Mouse (Mus musculus): Measurements from ENCODE around the gene Olfm1. TPM values are rescaled to one million over a fixed set of nuclear protein-coding genes. Genes with fewer than 3 reads are reported as not detected.

The Olfm1 gene
- total and polyA plus RNA-seq, 3 experiments = 0.20 to 1.3 (median 0.34) TPM

- no peaks in the 10 kb centered on the region for H3K36me3 ChIP-seq (replicated peaks in 1 of 2; ENCODE audit: control insufficient read depth in 1 of 2, insufficient read depth in 1 of 2, low read length in 1 of 2)
- no peak overlapping the region for H3K27ac ChIP-seq (ENCODE audit: insufficient read depth, low read depth)
- in situ Hi-C loops (cut with MboI; ENCODE audit: low pct_ligation_motif_present, low pct_unique_long_range_greater_than_20kb, low sequenced_read_pairs) = no loop called here
- no peaks in the 10 kb centered on the region for H3K4me1 ChIP-seq (ENCODE audit: control insufficient read depth in 1 of 2, insufficient read depth in 2 of 2)
- no peak for TF ChIP-seq ZNF384 (IDR thresholded peaks at IDR 0.05; ENCODE audit: low read depth, low read length)
- TF ChIP-seq CTCF (conservative IDR thresholded peaks at IDR 0.05 in 1 of 2, IDR thresholded peaks at IDR 0.05 in 1 of 2; ENCODE audit: low read depth in 2 of 2, low read length in 2 of 2) = no peak
- no peak for TF ChIP-seq PAX5 (IDR thresholded peaks at IDR 0.05; ENCODE audit: low read length)
- TF ChIP-seq E2F4 (IDR thresholded peaks at IDR 0.05; ENCODE audit: insufficient replicate concordance, low read depth, low read length) = no peak
- no peak for TF ChIP-seq SIN3A (IDR thresholded peaks at IDR 0.05; ENCODE audit: low read length)
- no peak for TF ChIP-seq ZKSCAN1 (IDR thresholded peaks at IDR 0.05; ENCODE audit: borderline replicate concordance, low read depth, low read length)
- TF ChIP-seq MEF2A (IDR thresholded peaks at IDR 0.05; ENCODE audit: borderline replicate concordance, low read depth, low read length) = no peak
- no peak for TF ChIP-seq TBP (conservative IDR thresholded peaks at IDR 0.05; ENCODE audit: low read depth, low read length)
- no peak for TF ChIP-seq EP300 (IDR thresholded peaks at IDR 0.05; ENCODE audit: low read length)
- no peak for TF ChIP-seq MAX (IDR thresholded peaks at IDR 0.05; ENCODE audit: low read length)
- no peak for TF ChIP-seq MAZ (IDR thresholded peaks at IDR 0.05; ENCODE audit: low read depth, low read length)
- TF ChIP-seq GABPA (IDR thresholded peaks at IDR 0.05; ENCODE audit: insufficient replicate concordance, low read depth, low read length) = no peak
- TF ChIP-seq USF1 (IDR thresholded peaks at IDR 0.05; ENCODE audit: low read depth, low read length) = no peak
- TF ChIP-seq NELFE (IDR thresholded peaks at IDR 0.05; ENCODE audit: low read depth, low read length) = no peak
- no peak for TF ChIP-seq USF2 (conservative IDR thresholded peaks at IDR 0.05; ENCODE audit: low read depth, low read length)
- TF ChIP-seq MAFK (IDR thresholded peaks at IDR 0.05; ENCODE audit: insufficient replicate concordance, low read length) = no peak
- TF ChIP-seq ETS1 (conservative IDR thresholded peaks at IDR 0.05; ENCODE audit: low read depth, low read length) = no peak
- TF ChIP-seq BHLHE40 (IDR thresholded peaks at IDR 0.05; ENCODE audit: low read depth, low read length) = no peak
- no peak for TF ChIP-seq MYC (IDR thresholded peaks at IDR 0.05; ENCODE audit: low read depth, low read length)
- dilution Hi-C loops (cut with MboI; ENCODE audit: extremely low pct_ligation_motif_present, extremely low pct_unique_long_range_greater_than_20kb, low sequenced_read_pairs) = no loop called here
- H3K9ac ChIP-seq (ENCODE audit: insufficient read depth, low read depth) = no peak overlapping the region
- no peak for DNase-seq (ENCODE audit: extremely low read depth)
- H3K27me3 ChIP-seq (replicated peaks) = peaks cover 83% of the 10 kb centered on the region
- H3K4me2 ChIP-seq (ENCODE audit: insufficient read depth, low read depth, poor library complexity, severe bottlenecking) = no peak overlapping the region
- H3K4me3 ChIP-seq (replicated peaks in 1 of 3; ENCODE audit: low read depth in 2 of 3, low read length in 2 of 3, poor library complexity in 1 of 3) = no peak overlapping the region
- peaks cover 7% of the 10 kb centered on the region for H3K9me3 ChIP-seq (replicated peaks; ENCODE audit: low read length)
- H3K79me2 ChIP-seq (replicated peaks; ENCODE audit: control insufficient read depth, extremely low read depth, insufficient read depth, poor library complexity, severe bottlenecking) = no peaks in the 10 kb centered on the region
Observed at GRCm38 (mm10) chr2:28171962-28172361, 20.8 kb upstream of the Olfm1 start.

- in situ Hi-C loops (cut with MboI; ENCODE audit: low pct_ligation_motif_present, low pct_unique_long_range_greater_than_20kb, low sequenced_read_pairs) (no loop called here), dilution Hi-C loops (cut with MboI; ENCODE audit: extremely low pct_ligation_motif_present, extremely low pct_unique_long_range_greater_than_20kb, low sequenced_read_pairs) (no loop called here)
- H3K4me2 ChIP-seq (ENCODE audit: insufficient read depth, low read depth, poor library complexity, severe bottlenecking) = no peak overlapping the region
- H3K9ac ChIP-seq (ENCODE audit: insufficient read depth, low read depth) = no peak overlapping the region
- DNase-seq (ENCODE audit: extremely low read depth) = no peak
- peaks cover 9% of the 10 kb centered on the region for H3K9me3 ChIP-seq (replicated peaks; ENCODE audit: low read length)
- no peaks in the 10 kb centered on the region for H3K36me3 ChIP-seq (replicated peaks in 1 of 2; ENCODE audit: control insufficient read depth in 1 of 2, insufficient read depth in 1 of 2, low read length in 1 of 2)
- no peak for TF ChIP-seq E2F4 (IDR thresholded peaks at IDR 0.05; ENCODE audit: insufficient replicate concordance, low read depth, low read length)
- TF ChIP-seq ELF1 (IDR thresholded peaks at IDR 0.05; ENCODE audit: low read depth, low read length) = no peak
- no peak for TF ChIP-seq TBP (conservative IDR thresholded peaks at IDR 0.05; ENCODE audit: low read depth, low read length)
- TF ChIP-seq NRF1 (IDR thresholded peaks at IDR 0.05; ENCODE audit: low read depth, low read length) = no peak
- TF ChIP-seq CHD2 (IDR thresholded peaks at IDR 0.05; ENCODE audit: low read length) = no peak
- TF ChIP-seq KAT2A (IDR thresholded peaks at IDR 0.05; ENCODE audit: insufficient replicate concordance, low read length) = no peak
- no peak for TF ChIP-seq MXI1 (IDR thresholded peaks at IDR 0.05; ENCODE audit: low read depth, low read length)
- no peak for TF ChIP-seq CHD1 (IDR thresholded peaks at IDR 0.05; ENCODE audit: low read depth, low read length)
- no peak for TF ChIP-seq USF1 (IDR thresholded peaks at IDR 0.05; ENCODE audit: low read depth, low read length)
- no peak for TF ChIP-seq JUND (conservative IDR thresholded peaks at IDR 0.05; ENCODE audit: low read depth, low read length)
- TF ChIP-seq MAX (IDR thresholded peaks at IDR 0.05; ENCODE audit: low read length) = no peak
- no peak for TF ChIP-seq MAZ (IDR thresholded peaks at IDR 0.05; ENCODE audit: low read depth, low read length)
- no peak for TF ChIP-seq TCF12 (IDR thresholded peaks at IDR 0.05; ENCODE audit: low read depth, low read length)
- TF ChIP-seq ZC3H11A (IDR thresholded peaks at IDR 0.05; ENCODE audit: low read depth, low read length) = no peak
- no peak for TF ChIP-seq HCFC1 (IDR thresholded peaks at IDR 0.05; ENCODE audit: low read depth, low read length)
- no peak for TF ChIP-seq POLR2AphosphoS2 (IDR thresholded peaks at IDR 0.05; ENCODE audit: low read depth, low read length)
- TF ChIP-seq ZMIZ1 (IDR thresholded peaks at IDR 0.05; ENCODE audit: low read depth, low read length) = no peak
- no peak for TF ChIP-seq USF2 (conservative IDR thresholded peaks at IDR 0.05; ENCODE audit: low read depth, low read length)
- H3K27ac ChIP-seq (ENCODE audit: insufficient read depth, low read depth) = no peak overlapping the region
- no peaks in the 10 kb centered on the region for H3K79me2 ChIP-seq (replicated peaks; ENCODE audit: control insufficient read depth, extremely low read depth, insufficient read depth, poor library complexity, severe bottlenecking)
- H3K4me1 ChIP-seq (ENCODE audit: control insufficient read depth in 1 of 2, insufficient read depth in 2 of 2) = no peaks in the 10 kb centered on the region
- no peak overlapping the region for H3K4me3 ChIP-seq (replicated peaks in 1 of 3; ENCODE audit: low read depth in 2 of 3, low read length in 2 of 3, poor library complexity in 1 of 3)
- peaks cover 82% of the 10 kb centered on the region for H3K27me3 ChIP-seq (replicated peaks)
Observed at GRCm38 (mm10) chr2:28173225-28174141, 19.3 kb upstream of the Olfm1 start.
